Mouse (Mus musculus): ENCODE measurements around the gene Pkig. TPM values are rescaled to one million over a fixed set of nuclear protein-coding genes. Genes with fewer than 3 reads are reported as not detected.

Gene Pkig
- 13.2 and 17.2 TPM in 2 replicates for total RNA-seq (2014; rRNA removed)
- 35.0 and 35.2 TPM in 2 replicates for polyA plus RNA-seq (2012; rRNA removed)

DNA sequence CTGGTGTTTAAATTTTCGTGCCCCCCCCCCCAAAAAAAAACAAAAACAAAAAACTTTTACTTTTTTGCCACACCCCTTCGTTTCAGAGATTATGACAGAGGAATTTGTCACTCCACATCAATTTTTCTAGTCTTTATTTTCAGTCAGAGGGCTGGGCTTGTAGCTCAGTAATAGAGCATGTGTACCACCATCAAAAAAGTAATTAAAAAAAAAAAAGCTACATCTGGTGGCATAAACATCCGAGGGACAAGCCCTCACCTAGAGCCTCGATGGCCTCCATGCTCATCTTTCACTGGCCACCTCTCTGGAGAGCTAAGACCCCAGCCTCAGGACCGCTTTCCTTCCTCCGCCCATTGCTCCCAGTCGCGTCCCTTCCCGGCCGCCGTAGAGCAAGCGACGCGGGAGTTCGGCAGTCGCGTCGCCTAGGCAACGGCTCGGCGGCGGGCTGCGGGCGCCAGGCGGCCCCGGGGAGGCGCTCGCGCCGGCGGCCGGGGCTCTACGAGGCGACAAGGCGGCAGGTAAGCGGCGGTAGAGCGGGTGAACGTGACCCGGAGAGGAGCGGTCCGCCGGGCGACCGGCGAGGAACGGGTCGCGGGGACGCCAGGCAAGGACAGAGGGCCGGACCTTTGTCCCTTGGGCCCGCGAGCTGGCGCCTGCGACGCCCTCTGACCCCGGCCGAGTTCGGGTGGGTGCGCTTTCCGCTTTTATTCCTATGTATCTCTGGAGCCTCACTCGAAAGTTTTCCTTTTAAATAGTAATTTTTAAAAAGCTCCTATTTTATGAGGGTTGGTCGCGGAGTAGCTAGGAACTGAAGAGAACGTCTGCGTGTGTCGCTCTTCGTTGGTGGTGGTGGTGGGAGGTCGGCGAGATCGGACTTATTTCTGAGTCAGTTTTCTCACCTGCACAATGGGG, at the start of gene Pkig:
Pkig (plus strand) TSS at position 412 of the 912 bp plus-strand sequence.
- WGBS: 1% methylated on average over 71 of the region's 71 CpGs
- H3K4me3 ChIP-seq (ENCODE audit: insufficient read depth, low read depth, low read length): peak within 1 kb of the TSS; percentile 93
- H3K9ac ChIP-seq (ENCODE audit: low read depth, low read length): peak within 1 kb of the TSS; percentile 97
- DNase-seq (ENCODE audit: extremely low read depth, low read depth, low spot score): peak; percentile 53
- no peaks in the 10 kb centered on the region for H3K27me3 ChIP-seq (ENCODE audit: control insufficient read depth, insufficient read depth, low read length)
- H3K79me2 ChIP-seq (ENCODE audit: control insufficient read depth, insufficient read depth, low read length): peaks cover 9% of the 10 kb centered on the region; the same call in 1 of the 2 replicates
- peaks cover 15% of the 10 kb centered on the region for H3K4me1 ChIP-seq (ENCODE audit: control insufficient read depth, insufficient read depth, low read length)
- H3K36me3 ChIP-seq (ENCODE audit: control insufficient read depth, insufficient read depth, low read length): no peaks in the 10 kb centered on the region
- H3K27ac ChIP-seq (replicated peaks; ENCODE audit: insufficient read depth, low read depth, low read length): peak within 1 kb of the TSS; percentile 96
- TF ChIP-seq POLR2A (IDR thresholded peaks at IDR 0.05; ENCODE audit: extremely low read depth, insufficient read depth, low read length) (no peak), CTCF (IDR thresholded peaks at IDR 0.05; ENCODE audit: low read depth, low read length) (no peak)

DNA sequence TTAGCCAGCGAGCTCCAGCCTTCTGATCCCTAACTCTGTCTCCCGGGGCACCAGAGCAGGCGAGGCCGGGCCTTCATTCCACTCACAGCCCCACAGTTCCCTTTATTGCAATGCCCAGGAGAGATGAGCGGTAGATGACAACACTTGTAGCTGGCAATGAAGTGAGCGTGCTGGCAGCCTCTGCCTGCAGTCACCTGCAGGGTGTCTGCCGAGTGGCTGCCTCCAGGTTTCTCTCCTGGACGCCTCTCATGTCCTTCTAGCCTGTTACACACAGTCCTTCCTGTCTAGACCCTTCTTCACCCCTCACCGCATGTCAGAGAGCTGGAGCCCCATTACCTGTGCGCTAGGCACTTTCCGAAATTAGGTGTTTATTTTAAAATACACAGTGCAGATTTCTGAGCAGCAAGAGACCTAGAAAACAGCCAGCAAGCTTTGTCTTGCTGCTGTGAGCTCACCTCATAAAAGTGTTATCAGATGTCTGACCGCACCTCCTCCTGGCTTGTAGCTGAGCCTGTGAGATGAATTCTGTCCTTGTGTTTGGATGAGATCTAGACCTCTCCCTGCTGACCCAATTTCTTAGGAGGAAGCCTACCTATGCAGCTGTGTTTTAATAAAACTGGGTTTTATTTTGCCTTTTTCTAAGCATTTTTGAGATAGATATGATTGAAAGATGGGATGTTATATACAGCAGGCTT, 48.8 kb upstream of the Pkig start:
- Histone ChIP-seq H3K9ac (ENCODE audit: low read depth, low read length) (no peak overlapping the region), H3K79me2 (ENCODE audit: control insufficient read depth, insufficient read depth, low read length) (peaks cover 5% of the 10 kb centered on the region; the same call in 1 of the 2 replicates), H3K4me1 (ENCODE audit: control insufficient read depth, insufficient read depth, low read length) (no peaks in the 10 kb centered on the region), H3K27me3 (ENCODE audit: control insufficient read depth, insufficient read depth, low read length) (no peaks in the 10 kb centered on the region), H3K27ac (replicated peaks; ENCODE audit: insufficient read depth, low read depth, low read length) (no peak overlapping the region), H3K4me3 (ENCODE audit: insufficient read depth, low read depth, low read length) (no peak overlapping the region), H3K36me3 (ENCODE audit: control insufficient read depth, insufficient read depth, low read length) (peaks cover 10% of the 10 kb centered on the region; the same call in 1 of the 2 replicates)
- 92% methylated on average over 12 of the region's 12 CpGs for WGBS
- TF ChIP-seq CTCF (IDR thresholded peaks at IDR 0.05; ENCODE audit: low read depth, low read length): no peak
- no peak for TF ChIP-seq POLR2A (IDR thresholded peaks at IDR 0.05; ENCODE audit: extremely low read depth, insufficient read depth, low read length)
- no peak for DNase-seq (ENCODE audit: extremely low read depth, low read depth, low spot score)

DNA sequence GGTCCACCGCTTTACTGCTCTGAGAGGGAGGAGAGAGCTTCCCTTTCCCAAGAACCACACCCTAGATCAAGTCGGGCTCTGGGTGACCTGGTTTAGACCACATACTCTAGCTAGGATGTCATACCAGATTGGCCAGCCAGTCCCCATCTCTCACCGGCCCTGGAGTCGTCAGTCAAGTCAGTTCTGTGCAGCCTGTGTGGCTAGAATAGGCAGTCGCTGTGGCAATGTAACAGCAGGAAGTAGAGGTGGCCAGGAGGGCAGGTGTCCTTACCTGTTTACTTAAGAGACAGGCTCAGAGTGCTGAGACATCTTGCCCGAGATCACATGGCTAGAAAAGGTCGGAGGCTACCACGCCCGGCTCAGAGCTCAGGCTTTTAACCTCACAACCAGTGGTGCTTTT, 47.0 kb upstream of the Pkig start:
- Histone ChIP-seq H3K4me1 (ENCODE audit: control insufficient read depth, insufficient read depth, low read length) (no peaks in the 10 kb centered on the region), H3K27me3 (ENCODE audit: control insufficient read depth, insufficient read depth, low read length) (no peaks in the 10 kb centered on the region), H3K4me3 (ENCODE audit: insufficient read depth, low read depth, low read length) (no peak overlapping the region), H3K79me2 (ENCODE audit: control insufficient read depth, insufficient read depth, low read length) (no peaks in the 10 kb centered on the region), H3K36me3 (ENCODE audit: control insufficient read depth, insufficient read depth, low read length) (peaks cover 17% of the 10 kb centered on the region), H3K9ac (ENCODE audit: low read depth, low read length) (no peak overlapping the region), H3K27ac (replicated peaks; ENCODE audit: insufficient read depth, low read depth, low read length) (no peak overlapping the region)
- TF ChIP-seq POLR2A (IDR thresholded peaks at IDR 0.05; ENCODE audit: extremely low read depth, insufficient read depth, low read length) (no peak), CTCF (IDR thresholded peaks at IDR 0.05; ENCODE audit: low read depth, low read length) (no peak)
- DNase-seq (ENCODE audit: extremely low read depth, low read depth, low spot score): no peak
- 86% methylated on average over 9 of the region's 9 CpGs for WGBS

DNA sequence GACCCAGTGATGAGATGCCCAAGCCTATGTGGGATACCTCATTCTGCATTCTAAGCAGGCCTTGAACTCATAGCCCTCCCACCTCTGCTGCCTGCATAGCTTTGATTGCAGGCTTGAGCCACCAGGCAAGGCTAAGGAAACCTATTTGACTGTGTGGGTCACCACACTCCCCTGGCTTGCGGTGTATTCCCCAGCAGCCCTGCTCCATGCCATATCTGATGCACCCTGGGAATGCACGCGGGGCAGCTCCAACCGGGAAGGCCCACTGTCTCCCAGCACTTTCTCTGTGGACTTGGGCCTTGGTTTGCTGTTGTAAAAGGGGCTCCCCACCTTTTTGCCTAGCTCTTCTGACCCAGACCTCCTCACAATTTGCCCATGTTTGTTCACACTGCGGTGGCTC, 45.0 kb upstream of the Pkig start:
- Histone ChIP-seq H3K79me2 (ENCODE audit: control insufficient read depth, insufficient read depth, low read length) (no peaks in the 10 kb centered on the region), H3K9ac (ENCODE audit: low read depth, low read length) (no peak overlapping the region), H3K27me3 (ENCODE audit: control insufficient read depth, insufficient read depth, low read length) (no peaks in the 10 kb centered on the region), H3K27ac (replicated peaks; ENCODE audit: insufficient read depth, low read depth, low read length) (no peak overlapping the region), H3K4me1 (ENCODE audit: control insufficient read depth, insufficient read depth, low read length) (no peaks in the 10 kb centered on the region), H3K4me3 (ENCODE audit: insufficient read depth, low read depth, low read length) (no peak overlapping the region), H3K36me3 (ENCODE audit: control insufficient read depth, insufficient read depth, low read length) (peaks cover 33% of the 10 kb centered on the region)
- no peak for TF ChIP-seq CTCF (IDR thresholded peaks at IDR 0.05; ENCODE audit: low read depth, low read length)
- TF ChIP-seq POLR2A (IDR thresholded peaks at IDR 0.05; ENCODE audit: extremely low read depth, insufficient read depth, low read length): no peak
- DNase-seq (ENCODE audit: extremely low read depth, low read depth, low spot score): no peak
- 98% methylated on average over 5 of the region's 5 CpGs for WGBS

DNA sequence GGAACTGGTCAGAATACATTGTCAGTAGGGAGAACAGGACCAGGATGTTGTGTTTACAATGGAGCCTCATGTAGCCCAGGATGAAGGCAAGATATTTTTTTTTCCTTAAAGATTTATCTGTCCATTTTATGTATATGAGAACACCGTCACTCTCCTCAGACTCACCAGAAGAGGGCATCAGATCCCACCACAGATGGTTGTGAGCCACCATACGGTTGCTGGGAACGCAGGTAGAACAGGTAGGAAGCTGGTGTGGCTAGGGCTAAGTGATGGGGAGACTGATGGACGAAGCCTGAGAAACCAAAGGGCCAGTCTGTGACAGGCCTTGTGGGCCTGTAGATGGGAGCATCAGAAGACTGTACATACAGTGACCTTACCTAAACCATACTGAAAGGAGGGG, 44.2 kb upstream of the Pkig start:
- no peak for DNase-seq (ENCODE audit: extremely low read depth, low read depth, low spot score)
- Histone ChIP-seq H3K79me2 (ENCODE audit: control insufficient read depth, insufficient read depth, low read length) (no peaks in the 10 kb centered on the region), H3K27me3 (ENCODE audit: control insufficient read depth, insufficient read depth, low read length) (no peaks in the 10 kb centered on the region), H3K27ac (replicated peaks; ENCODE audit: insufficient read depth, low read depth, low read length) (no peak overlapping the region), H3K4me1 (ENCODE audit: control insufficient read depth, insufficient read depth, low read length) (no peaks in the 10 kb centered on the region), H3K4me3 (ENCODE audit: insufficient read depth, low read depth, low read length) (no peak overlapping the region), H3K36me3 (ENCODE audit: control insufficient read depth, insufficient read depth, low read length) (peaks cover 40% of the 10 kb centered on the region), H3K9ac (ENCODE audit: low read depth, low read length) (no peak overlapping the region)
- TF ChIP-seq POLR2A (IDR thresholded peaks at IDR 0.05; ENCODE audit: extremely low read depth, insufficient read depth, low read length) (no peak), CTCF (IDR thresholded peaks at IDR 0.05; ENCODE audit: low read depth, low read length) (no peak)
- WGBS: 94% methylated on average over 4 of the region's 4 CpGs
